Mouse (Mus musculus) lung, adult 2 months (tissue): ENCODE results near the gene Nap1l1. TPM values are rescaled to one million over a fixed set of nuclear protein-coding genes. Genes with fewer than 3 reads are reported as not detected.
A peak's percentile ranks its signal among the peaks of the same experiment; 100 is the strongest.

Experiments used
- DNase-seq: peaks from one replicate; pipeline ENCODE4 v3.0.0; 2022
- H3K4me1 ChIP-seq: fragments of 200-500 bp; 2 replicates; pipeline ENCODE4 v1.6.1; 2011; ENCODE audit warnings: low read length; ENCODE audit not compliant: control insufficient read depth, insufficient read depth
- H3K4me3 ChIP-seq: fragments of 200-500 bp; replicated peaks from 2 replicates; pipeline ENCODE3; 2011; ENCODE audit warnings: low read depth, mild to moderate bottlenecking, control low read depth, low read length; ENCODE audit errors: extremely low read depth
- CTCF ChIP-seq: fragments of 200-500 bp; IDR thresholded peaks from 2 replicates; pipeline ENCODE4 v1.5.1; 2011; ENCODE audit warnings: mild to moderate bottlenecking, low read length, control low read depth; ENCODE audit not compliant: insufficient read depth
- POLR2A ChIP-seq: fragments of 200-500 bp; IDR thresholded peaks from 2 replicates; pipeline ENCODE4 v1.6.1; 2011; ENCODE audit warnings: low read depth, mild to moderate bottlenecking, control low read depth, low read length, borderline replicate concordance; ENCODE audit errors: extremely low read depth
- WGBS: fragments of 180-500 bp; shearing (Covaris S2); methylation state at CpG from one replicate; pipeline ENCODE4 v1.1.7; 2018; 5-methylcytosine and 5-hydroxymethylcytosine counted together
- polyA plus RNA-seq: library from polyadenylated mRNA; depleted of rRNA; stranded (reverse); fragments of >200 nt; gene quantifications from 2 replicates; pipeline ENCODE4 v1.2.3, GENCODE M21; 2012

Gene Nap1l1
- polyA plus RNA-seq, 1 experiment: 20.7 TPM

GRCm38 (mm10) chr10:111510798-111511197 is 37.8 kb downstream of the Nap1l1 start:
- Histone ChIP-seq H3K4me3 (no peak overlapping the region), H3K4me1 (peaks cover 13% of the 10 kb centered on the region)
- 24% methylated on average over 7 of the region's 7 CpGs for WGBS
- no peak for TF ChIP-seq POLR2A
- no peak for TF ChIP-seq CTCF
- DNase-seq: no peak

GRCm38 (mm10) chr10:111512036-111512568 is 39.1 kb downstream of the Nap1l1 start:
- H3K4me1 ChIP-seq: peaks cover 16% of the 10 kb centered on the region
- 43% methylated on average over 10 of the region's 10 CpGs for WGBS
- no peak for DNase-seq
- no peak overlapping the region for H3K4me3 ChIP-seq
- no peak for TF ChIP-seq POLR2A

- TF ChIP-seq CTCF: no peak
- no peak for TF ChIP-seq POLR2A
- no peak for DNase-seq
- 88% methylated on average over 5 of the region's 5 CpGs for WGBS
- Histone ChIP-seq H3K4me3 (no peak overlapping the region), H3K4me1 (peaks cover 16% of the 10 kb centered on the region)
Measured at GRCm38 (mm10) chr10:111514282-111514885, 41.4 kb downstream of the Nap1l1 start.

GRCm38 (mm10) chr10:111515071-111516010 is 42.3 kb downstream of the Nap1l1 start:
- Histone ChIP-seq H3K4me1 (peaks cover 17% of the 10 kb centered on the region), H3K4me3 (no peak overlapping the region)
- no peak for DNase-seq
- WGBS: 59% methylated on average over 17 of the region's 17 CpGs
- TF ChIP-seq CTCF (no peak), POLR2A (no peak)

GRCm38 (mm10) chr10:111516172-111516588 is 43.2 kb downstream of the Nap1l1 start:
- WGBS: 4% methylated on average over 13 of the region's 13 CpGs
- peaks cover 14% of the 10 kb centered on the region for H3K4me1 ChIP-seq
- peak overlapping the region; percentile 21 for H3K4me3 ChIP-seq
- no peak for TF ChIP-seq POLR2A
- no peak for TF ChIP-seq CTCF
- DNase-seq: peak; percentile 37

- DNase-seq: no peak
- peaks cover 14% of the 10 kb centered on the region for H3K4me1 ChIP-seq
- no peak overlapping the region for H3K4me3 ChIP-seq
- TF ChIP-seq CTCF (no peak), POLR2A (no peak)
- 72% methylated on average over 8 of the region's 8 CpGs for WGBS
Measured at GRCm38 (mm10) chr10:111516804-111517436, 43.9 kb downstream of the Nap1l1 start.

- 88% methylated on average over 4 of the region's 4 CpGs for WGBS
- TF ChIP-seq CTCF (no peak), POLR2A (no peak)
- H3K4me3 ChIP-seq: no peak overlapping the region
- DNase-seq: no peak
- H3K4me1 ChIP-seq: peaks cover 14% of the 10 kb centered on the region
Measured at GRCm38 (mm10) chr10:111518350-111518749, 45.3 kb downstream of the Nap1l1 start.

- no peak for TF ChIP-seq CTCF
- no peak for TF ChIP-seq POLR2A
- H3K4me1 ChIP-seq: peaks cover 14% of the 10 kb centered on the region
- H3K4me3 ChIP-seq: no peak overlapping the region
- WGBS: 50% methylated on average over 24 of the region's 24 CpGs
- no peak for DNase-seq
Measured at GRCm38 (mm10) chr10:111519620-111520370, 46.8 kb downstream of the Nap1l1 start.

- WGBS: 82% methylated on average over 3 of the region's 3 CpGs
Measured at GRCm38 (mm10) chr10:111520621-111521020, 47.6 kb downstream of the Nap1l1 start.

More at GRCm38 (mm10) chr10:111520621-111521020, 47.6 kb downstream of the Nap1l1 start:
- Histone ChIP-seq H3K4me1 (peaks cover 7% of the 10 kb centered on the region), H3K4me3 (no peak overlapping the region)
- TF ChIP-seq CTCF: no peak
- no peak for DNase-seq
